Mouse (Mus musculus) CH12.LX (cell line): Measurements from ENCODE around the gene Aup1.

ENCODE experiments used
- BHLHE40 ChIP-seq: IDR thresholded peaks from 2 replicates; pipeline ENCODE4 v1.6.1; 2011; ENCODE audit warnings: mild to moderate bottlenecking, low read depth, low read length, improper control_type of control experiment
- CTCF ChIP-seq, 2 experiments: IDR thresholded peaks in 1 of 2; conservative IDR thresholded peaks in 1 of 2; 2 replicates each; pipeline ENCODE4 v1.5.1; 2011 to 2012; ENCODE audit warnings: low read depth in 2 of 2, low read length in 2 of 2, improper control_type of control experiment in 1 of 2, inconsistent platforms in 1 of 2, mild to moderate bottlenecking in 1 of 2, moderate library complexity in 1 of 2
- EP300 ChIP-seq: IDR thresholded peaks from 2 replicates; pipeline ENCODE4 v1.6.1; 2011; ENCODE audit warnings: low read length, improper control_type of control experiment
- HCFC1 ChIP-seq: IDR thresholded peaks from 2 replicates; pipeline ENCODE4 v1.6.1; 2012; ENCODE audit warnings: low read depth, mild to moderate bottlenecking, inconsistent platforms, low read length, improper control_type of control experiment
- IRF4 ChIP-seq: IDR thresholded peaks from 2 replicates; pipeline ENCODE4 v1.6.1; 2014; ENCODE audit warnings: low read depth, mild to moderate bottlenecking, inconsistent platforms, low read length, improper control_type of control experiment
- KAT2A ChIP-seq: IDR thresholded peaks from 2 replicates; pipeline ENCODE4 v1.6.1; 2012; ENCODE audit warnings: low read length, improper control_type of control experiment, inconsistent platforms; ENCODE audit not compliant: insufficient replicate concordance
- MAX ChIP-seq: IDR thresholded peaks from 2 replicates; pipeline ENCODE4 v1.6.1; 2011; ENCODE audit warnings: low read length, improper control_type of control experiment
- MEF2A ChIP-seq: IDR thresholded peaks from 2 replicates; pipeline ENCODE4 v1.6.1; 2014; ENCODE audit warnings: low read depth, mild to moderate bottlenecking, inconsistent platforms, low read length, improper control_type of control experiment, borderline replicate concordance
- NELFE ChIP-seq: IDR thresholded peaks from 2 replicates; pipeline ENCODE4 v1.6.1; 2011; ENCODE audit warnings: low read depth, low read length, improper control_type of control experiment
- NRF1 ChIP-seq: IDR thresholded peaks from 2 replicates; pipeline ENCODE4 v1.6.1; 2014; ENCODE audit warnings: low read depth, mild to moderate bottlenecking, inconsistent platforms, low read length, improper control_type of control experiment, moderate library complexity
- POLR2A ChIP-seq: IDR thresholded peaks from 2 replicates; pipeline ENCODE4 v1.6.1; 2011; ENCODE audit warnings: low read depth, mild to moderate bottlenecking, improper control_type of control experiment, low read length
- SMC3 ChIP-seq: IDR thresholded peaks from 2 replicates; pipeline ENCODE4 v1.6.1; 2011; ENCODE audit warnings: low read depth, low read length, improper control_type of control experiment
- TCF12 ChIP-seq: IDR thresholded peaks from 2 replicates; pipeline ENCODE4 v1.6.1; 2014; ENCODE audit warnings: low read depth, mild to moderate bottlenecking, inconsistent platforms, low read length, improper control_type of control experiment

- no peak for TF ChIP-seq MAX
- no peak for TF ChIP-seq IRF4
- TF ChIP-seq MEF2A: no peak
- no peak for TF ChIP-seq SMC3
- TF ChIP-seq CTCF (conservative IDR thresholded peaks at IDR 0.05 in 1 of 2, IDR thresholded peaks at IDR 0.05 in 1 of 2; ENCODE audit: low read depth in 2 of 2, low read length in 2 of 2): no peak
- no peak for TF ChIP-seq NELFE
- TF ChIP-seq POLR2A: no peak
- TF ChIP-seq TCF12: no peak
- no peak for TF ChIP-seq NRF1
- no peak for TF ChIP-seq EP300
- TF ChIP-seq BHLHE40: no peak
- TF ChIP-seq KAT2A: no peak
- no peak for TF ChIP-seq HCFC1
Observed at GRCm38 (mm10) chr6:83034463-83035055, 19.8 kb upstream of the Aup1 start.
